Mouse (Mus musculus): Measurements from ENCODE around the gene 5730522E02Rik. TPM values are rescaled to one million over a fixed set of nuclear protein-coding genes. Genes with fewer than 3 reads are reported as not detected.

5730522E02Rik gene
- total RNA-seq, 2 experiments from 2014 or later, result 11.5 to 12.0 TPM

DNA sequence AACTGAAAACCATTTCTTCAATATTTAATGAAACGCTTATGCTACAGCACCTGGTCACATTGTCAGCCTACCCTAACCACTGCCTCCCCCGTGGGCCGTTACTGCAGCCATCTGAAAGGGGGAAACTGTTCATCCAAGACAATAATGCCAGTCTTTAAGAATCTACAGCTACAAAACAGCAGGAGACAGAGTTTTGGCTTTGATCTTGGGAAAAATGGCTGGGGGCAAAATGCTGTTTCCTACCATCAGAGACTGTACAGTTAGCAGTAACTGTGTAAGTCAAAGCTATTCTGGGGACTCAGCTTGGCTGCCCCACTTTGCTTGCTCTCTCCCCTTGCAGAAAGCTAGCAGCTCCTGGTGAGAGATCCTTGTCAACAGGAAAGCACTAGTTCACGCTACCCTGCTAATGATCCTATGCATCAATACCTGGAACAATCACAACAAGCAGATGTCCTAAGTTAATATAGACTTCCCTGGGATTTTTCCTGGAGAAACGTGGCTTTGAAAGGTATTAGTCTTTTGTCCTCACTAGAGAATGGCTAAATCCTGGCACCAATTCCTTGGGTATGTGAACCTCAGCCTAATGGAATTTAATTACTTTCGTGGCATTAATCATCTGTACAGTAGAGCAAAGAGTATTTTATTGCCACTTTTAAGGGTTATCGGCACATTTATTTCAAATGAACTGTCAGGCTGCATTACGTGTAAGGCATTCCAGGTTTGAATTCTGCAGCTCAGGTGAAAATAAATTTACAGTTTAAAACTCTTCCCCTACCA lies 89.6 kb downstream of the 5730522E02Rik start:
- no peak for TF ChIP-seq CTCF (IDR thresholded peaks at IDR 0.05)
- intact Hi-C loops (cut with DNase I), result no loop called here
- H3K4me3 ChIP-seq, result no peak overlapping the region
- H3K27ac ChIP-seq, result no peak overlapping the region
- no peak for DNase-seq (ENCODE audit: extremely low spot score in 1 of 2, low spot score in 2 of 2)

DNA sequence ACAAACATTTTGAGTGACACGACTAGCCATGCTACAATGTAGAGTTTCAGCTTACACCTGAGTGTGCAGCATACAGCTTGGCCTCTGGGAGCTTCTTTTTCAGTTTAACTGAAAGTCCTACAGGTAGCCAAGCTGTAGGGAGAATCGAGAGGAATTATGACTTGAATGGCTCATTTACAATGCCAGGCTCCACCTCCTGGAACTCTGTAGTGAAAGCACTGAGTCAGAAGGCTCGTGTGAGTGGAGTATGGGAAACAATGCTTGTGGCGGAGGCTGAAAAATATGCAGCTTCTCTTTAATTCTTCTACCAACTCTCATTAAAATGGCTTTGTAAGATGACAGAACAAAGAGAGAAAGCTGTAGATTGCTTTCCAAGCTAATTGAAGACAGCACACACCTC lies 92.9 kb downstream of the 5730522E02Rik start:
- DNase-seq (ENCODE audit: extremely low spot score in 1 of 2, low spot score in 2 of 2), result no peak
- no peak; the same call in 1 of the 2 replicates for TF ChIP-seq CTCF (IDR thresholded peaks at IDR 0.05)
- Histone ChIP-seq H3K4me3 (no peak overlapping the region), H3K27ac (0 out of 2 replicates have a peak overlapping the region, but pooled peaks have one; percentile 12)
- intact Hi-C loops (cut with DNase I), result no loop called here

DNA sequence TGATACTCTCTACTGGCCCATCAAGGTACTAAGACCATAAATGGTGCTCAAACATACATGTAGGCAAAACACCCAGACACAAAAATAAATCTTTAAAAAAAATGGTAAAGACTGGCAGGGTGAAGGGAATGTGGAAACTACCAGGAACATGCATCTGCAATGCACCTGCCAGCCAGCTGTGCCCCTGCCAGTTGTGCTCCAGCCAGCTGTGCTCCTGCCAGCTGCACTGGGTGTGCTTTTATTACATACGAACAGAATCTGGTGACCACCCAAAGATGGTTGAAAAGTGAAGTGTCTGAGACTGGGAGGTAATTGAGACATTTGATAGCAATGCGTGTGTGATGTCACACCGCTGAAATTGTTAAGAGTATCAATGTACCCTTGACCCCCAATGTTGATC lies 98.4 kb downstream of the 5730522E02Rik start:
- intact Hi-C loops (cut with DNase I), result no loop called here
- no peak overlapping the region for H3K27ac ChIP-seq
- H3K4me3 ChIP-seq, result no peak overlapping the region
- no peak for DNase-seq (ENCODE audit: extremely low spot score in 1 of 2, low spot score in 2 of 2)
- TF ChIP-seq CTCF (IDR thresholded peaks at IDR 0.05), result no peak

DNA sequence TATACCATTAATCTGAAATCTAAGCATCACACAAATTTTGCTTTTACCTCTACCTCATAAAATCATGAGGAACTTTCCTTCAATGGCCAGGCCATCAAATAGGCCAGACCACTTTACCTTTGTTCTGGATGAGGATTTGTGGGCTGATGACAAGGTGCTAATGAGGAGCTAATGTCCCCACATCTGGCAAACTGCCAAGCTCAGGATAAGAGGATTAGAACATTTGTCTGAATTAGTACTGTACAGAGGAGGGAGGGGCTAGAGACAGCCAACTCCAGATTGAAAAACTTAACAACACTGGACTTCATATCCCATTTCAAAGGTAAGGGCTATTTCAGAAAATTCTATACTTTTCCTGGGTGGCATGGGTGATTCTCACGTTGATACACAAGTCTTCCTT lies 101.9 kb downstream of the 5730522E02Rik start:
- Histone ChIP-seq H3K27ac (no peak overlapping the region), H3K4me3 (no peak overlapping the region)
- no peak for DNase-seq (ENCODE audit: extremely low spot score in 1 of 2, low spot score in 2 of 2)
- TF ChIP-seq CTCF (IDR thresholded peaks at IDR 0.05), result no peak
- intact Hi-C loops (cut with DNase I), result no loop called here

DNA sequence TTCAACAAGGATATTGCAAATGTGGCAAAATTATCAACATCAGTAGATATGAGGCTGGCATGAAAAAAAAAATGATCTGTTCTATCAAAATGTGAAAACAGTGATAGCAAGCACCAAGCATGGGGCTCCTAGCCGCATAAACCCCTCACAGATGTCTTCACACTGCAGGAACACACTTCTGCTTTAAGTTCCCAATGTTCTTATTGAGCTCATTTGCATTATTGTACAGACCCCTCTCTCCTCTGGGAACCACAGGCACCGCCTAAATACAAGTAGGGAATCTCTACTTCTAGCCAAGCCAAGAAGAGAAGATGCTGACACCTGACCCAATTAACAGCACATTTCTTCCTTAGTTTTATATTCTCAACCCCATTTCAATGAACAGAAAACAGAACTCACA lies 105.9 kb downstream of the 5730522E02Rik start:
- intact Hi-C loops (cut with DNase I), result no loop called here
- no peak for TF ChIP-seq CTCF (IDR thresholded peaks at IDR 0.05)
- DNase-seq (ENCODE audit: extremely low spot score in 1 of 2, low spot score in 2 of 2), result no peak
- H3K4me3 ChIP-seq, result no peak overlapping the region
- H3K27ac ChIP-seq, result no peak overlapping the region

DNA sequence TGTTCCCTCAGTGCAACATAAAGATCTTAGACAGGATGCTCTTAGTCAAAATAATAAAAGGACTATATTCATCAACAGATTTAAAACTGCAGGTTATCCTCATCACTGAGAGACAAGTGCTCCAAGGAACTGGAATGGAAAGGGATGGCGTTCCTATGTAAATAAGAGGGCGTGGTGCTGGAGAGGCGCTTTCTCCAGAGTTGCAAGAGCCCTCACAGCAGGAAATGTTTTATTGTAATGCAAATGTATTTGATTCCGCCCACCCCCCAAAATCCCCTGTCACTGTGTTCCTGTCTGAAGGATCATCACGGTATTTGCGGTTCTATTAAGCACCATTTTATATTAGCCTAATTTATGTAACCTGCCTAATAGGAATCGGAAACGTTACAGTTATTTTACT lies 106.9 kb downstream of the 5730522E02Rik start:
- no peak overlapping the region for H3K27ac ChIP-seq
- no peak for TF ChIP-seq CTCF (IDR thresholded peaks at IDR 0.05)
- H3K4me3 ChIP-seq, result peak overlapping the region; percentile 0; the same call in 1 of the 2 replicates
- no peak for DNase-seq (ENCODE audit: extremely low spot score in 1 of 2, low spot score in 2 of 2)
- intact Hi-C loops (cut with DNase I), result no loop called here

DNA sequence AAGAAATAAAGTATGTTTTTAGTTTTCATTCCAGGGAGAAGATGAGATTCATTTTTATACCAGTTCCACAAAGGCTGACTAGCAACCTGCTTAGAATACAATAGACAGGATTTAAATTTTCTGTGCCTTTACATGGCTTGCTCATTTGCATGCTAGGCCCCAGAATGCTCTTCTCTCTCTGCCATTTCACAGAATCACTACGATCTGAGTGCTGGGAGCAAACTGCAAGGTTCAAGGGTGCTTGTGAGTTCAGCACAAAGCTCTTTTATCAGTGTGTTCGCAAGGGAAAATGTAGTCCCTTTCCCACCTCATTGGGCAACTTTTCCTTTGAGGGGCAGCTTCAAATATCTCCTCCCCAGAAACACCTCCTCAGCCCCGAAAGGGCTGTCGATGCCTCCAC lies 107.7 kb downstream of the 5730522E02Rik start:
- DNase-seq (ENCODE audit: extremely low spot score in 1 of 2, low spot score in 2 of 2), result no peak
- TF ChIP-seq CTCF (IDR thresholded peaks at IDR 0.05), result no peak
- intact Hi-C loops (cut with DNase I), result no loop called here
- Histone ChIP-seq H3K27ac (peak overlapping the region; percentile 63; the same call in 1 of the 2 replicates), H3K4me3 (0 out of 2 replicates have a peak overlapping the region, but pooled peaks have one; percentile 0)

DNA sequence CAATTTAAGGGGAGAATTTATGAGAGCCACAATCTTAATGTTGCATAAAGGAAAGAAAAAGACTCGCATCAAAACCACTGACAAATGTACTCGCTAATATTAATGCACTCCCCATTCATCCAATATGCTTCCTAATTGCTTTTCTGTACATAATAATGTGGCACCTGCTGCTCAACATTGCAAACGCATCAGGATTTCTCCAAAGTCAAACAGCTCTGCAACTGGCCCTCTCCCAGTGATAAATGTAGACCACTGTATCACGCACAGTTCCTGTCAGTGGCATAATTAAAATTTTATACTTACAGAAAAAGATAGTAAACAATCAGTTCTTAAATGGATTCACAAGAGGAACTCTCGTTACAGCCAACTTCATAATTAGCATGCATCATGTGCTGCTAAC lies 110.5 kb downstream of the 5730522E02Rik start:
- intact Hi-C loops (cut with DNase I), result no loop called here
- TF ChIP-seq CTCF (IDR thresholded peaks at IDR 0.05), result no peak
- H3K27ac ChIP-seq, result peak overlapping the region; percentile 2; the same call in 1 of the 2 replicates

DNA sequence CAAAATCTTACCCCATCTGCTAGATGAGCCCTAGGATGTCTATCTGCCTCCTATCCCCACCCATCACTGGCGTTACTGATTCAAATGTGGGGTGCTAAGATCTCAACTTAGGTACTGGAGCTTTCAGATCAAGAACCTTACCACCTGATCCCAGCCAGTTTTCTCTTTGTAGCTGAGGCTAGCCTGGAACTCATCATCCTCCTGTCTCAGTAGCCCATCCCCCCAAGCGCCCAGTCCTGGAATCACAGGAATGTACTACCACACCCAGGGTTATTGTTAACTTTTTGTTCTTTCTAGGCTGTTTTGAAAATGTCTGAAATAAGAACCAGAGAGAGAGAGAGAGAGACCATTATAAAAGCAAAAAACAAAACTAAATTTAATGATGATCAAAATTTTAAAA lies 111.6 kb downstream of the 5730522E02Rik start:
- intact Hi-C loops (cut with DNase I), result no loop called here
- Histone ChIP-seq H3K4me3 (no peak overlapping the region), H3K27ac (no peak overlapping the region)
- no peak for TF ChIP-seq CTCF (IDR thresholded peaks at IDR 0.05)
- no peak for DNase-seq (ENCODE audit: extremely low spot score in 1 of 2, low spot score in 2 of 2)

More for the DNA sequence above, 110.5 kb downstream of the 5730522E02Rik start:
- no peak for DNase-seq (ENCODE audit: extremely low spot score in 1 of 2, low spot score in 2 of 2)
- no peak overlapping the region for H3K4me3 ChIP-seq

DNA sequence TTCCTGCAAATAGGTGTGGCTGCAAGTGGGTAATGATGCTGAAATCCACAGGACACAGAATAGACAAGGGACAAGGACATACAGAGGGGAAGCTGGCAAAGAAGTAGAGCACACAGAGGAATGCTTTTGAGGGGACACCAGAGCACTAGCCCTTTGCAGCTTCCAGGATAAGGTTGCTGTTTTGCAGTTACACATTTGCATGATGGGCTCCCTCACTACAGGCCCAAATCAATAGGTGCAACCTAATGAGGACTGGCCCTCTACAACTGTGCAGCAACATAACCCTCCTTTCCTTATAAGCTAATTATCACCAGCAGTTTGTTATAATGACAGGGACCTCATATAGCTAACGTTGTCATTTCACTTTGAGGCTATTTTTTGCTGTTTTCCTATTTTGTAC lies 114.5 kb downstream of the 5730522E02Rik start:
- Histone ChIP-seq H3K27ac (no peak overlapping the region), H3K4me3 (no peak overlapping the region)
- no peak for TF ChIP-seq CTCF (IDR thresholded peaks at IDR 0.05)
- no peak for DNase-seq (ENCODE audit: extremely low spot score in 1 of 2, low spot score in 2 of 2)
- intact Hi-C loops (cut with DNase I), result no loop called here

DNA sequence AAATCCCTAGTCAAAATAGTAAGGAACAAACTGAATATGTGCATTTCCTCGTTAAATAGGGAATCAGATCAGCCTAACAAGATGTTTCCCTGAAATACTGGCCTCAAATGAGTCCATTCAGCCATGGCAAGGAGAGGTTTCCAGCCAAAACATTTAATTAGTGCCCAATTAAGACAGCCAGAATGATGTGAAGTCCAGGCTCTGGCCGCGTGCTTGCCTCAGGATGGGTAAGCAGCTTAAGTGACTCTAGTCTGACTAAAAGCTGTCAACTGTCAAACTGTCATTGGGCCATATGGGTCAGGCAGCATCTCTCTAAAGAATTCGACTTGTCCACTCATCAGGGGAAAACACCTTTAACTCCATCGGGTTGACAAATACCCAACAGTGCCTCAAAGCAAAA lies 121.6 kb downstream of the 5730522E02Rik start:
- intact Hi-C loops (cut with DNase I), result no loop called here
- no peak for TF ChIP-seq CTCF (IDR thresholded peaks at IDR 0.05)
- Histone ChIP-seq H3K4me3 (no peak overlapping the region), H3K27ac (no peak overlapping the region)
- DNase-seq (ENCODE audit: extremely low spot score in 1 of 2, low spot score in 2 of 2), result no peak

DNA sequence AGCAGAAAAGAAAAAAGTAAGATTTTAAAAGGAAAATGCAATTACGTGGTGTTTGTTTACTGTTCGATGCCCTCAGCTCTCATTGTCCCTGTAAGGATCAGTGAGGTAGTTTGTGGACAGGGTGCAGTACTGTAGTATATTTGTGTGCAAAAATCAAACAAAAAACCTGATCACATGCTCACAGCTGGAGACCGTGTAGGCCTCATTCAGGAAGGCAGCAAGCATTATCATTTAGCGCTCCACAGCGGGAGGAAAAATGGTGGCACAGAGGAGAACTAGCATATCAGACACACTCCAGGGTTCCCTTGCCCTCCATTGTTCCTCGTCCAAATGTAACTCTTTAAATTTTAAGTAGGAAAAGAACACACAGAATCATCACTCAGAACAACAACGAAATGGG lies 123.9 kb downstream of the 5730522E02Rik start:
- DNase-seq (ENCODE audit: extremely low spot score in 1 of 2, low spot score in 2 of 2), result no peak
- no peak for TF ChIP-seq CTCF (IDR thresholded peaks at IDR 0.05)
- Histone ChIP-seq H3K27ac (no peak overlapping the region), H3K4me3 (no peak overlapping the region)
- intact Hi-C loops (cut with DNase I), result no loop called here

All from left cerebral cortex, adult 2 months (tissue).